Mouse (Mus musculus) heart, embryonic 14.5 days (tissue): ENCODE measurements at regions not wholly inside any gene's neighbourhood (a gene's known extent, or its start where the extent isn't known, plus 50 kb on each side); places are given as distances from the start of the nearest gene placed in this dataset.

Experiments
- ATAC-seq: fragments of 200-750 bp; cut with Nextera tagmentation; 2 replicates; pipeline ENCODE4 v1.8.0; 2017; ENCODE audit warnings: low read depth, moderate TSS enrichment; ENCODE audit not compliant: insufficient number of reproducible peaks, insufficient read depth, low FRiP score
- H3K27ac ChIP-seq, 2 experiments: fragments of 200-500 bp in 1 of 2; fragments of 300-500 bp in 1 of 2; sonication (generic) in 1 of 2; replicated peaks in 1 of 2; 2 replicates each; pipeline ENCODE4 v1.5.1; 2012 to 2014; ENCODE audit warnings: low read depth in 2 of 2, low read length in 2 of 2, control low read depth in 1 of 2, mild to moderate bottlenecking in 1 of 2, mixed read lengths in 1 of 2; ENCODE audit not compliant: control insufficient read depth in 1 of 2, insufficient read depth in 1 of 2
- H3K27me3 ChIP-seq: fragments of 300-500 bp; sonication (generic); 2 replicates; pipeline ENCODE4 v1.6.1; 2014; ENCODE audit warnings: mild to moderate bottlenecking, low read length, control low read depth; ENCODE audit not compliant: control insufficient read depth, insufficient read depth
- H3K36me3 ChIP-seq: fragments of 300-500 bp; sonication (generic); 2 replicates; pipeline ENCODE4 v1.6.1; 2014; ENCODE audit warnings: mild to moderate bottlenecking, control low read depth, low read length, mixed read lengths; ENCODE audit not compliant: control insufficient read depth, insufficient read depth
- H3K4me1 ChIP-seq, 2 experiments: fragments of 200-500 bp in 1 of 2; fragments of 300-500 bp in 1 of 2; sonication (generic) in 1 of 2; 2 replicates each; pipeline ENCODE4 v1.6.1; 2012 to 2014; ENCODE audit warnings: low read length in 2 of 2, control low read depth in 1 of 2, mixed read lengths in 1 of 2; ENCODE audit not compliant: control insufficient read depth in 2 of 2, insufficient read depth in 2 of 2
- H3K4me2 ChIP-seq: fragments of 300-500 bp; sonication (generic); 2 replicates; pipeline ENCODE4 v1.6.1; 2014; ENCODE audit warnings: mild to moderate bottlenecking, low read length
- H3K4me3 ChIP-seq, 2 experiments: fragments of 200-500 bp in 1 of 2; fragments of 300-500 bp in 1 of 2; sonication (generic) in 1 of 2; 2 replicates each; pipeline ENCODE4 v1.5.1; 2012 to 2014; ENCODE audit warnings: low read length in 2 of 2, mild to moderate bottlenecking in 2 of 2, control low read depth in 1 of 2, low read depth in 1 of 2, moderate library complexity in 1 of 2; ENCODE audit not compliant: control insufficient read depth in 1 of 2, insufficient read depth in 1 of 2
- H3K9ac ChIP-seq: fragments of 300-500 bp; sonication (generic); 2 replicates; pipeline ENCODE4 v1.6.1; 2014; ENCODE audit warnings: mild to moderate bottlenecking, low read length
- H3K9me3 ChIP-seq: fragments of 300-500 bp; sonication (generic); 2 replicates; pipeline ENCODE4 v1.6.1; 2016; ENCODE audit warnings: low read length, control low read depth; ENCODE audit not compliant: control insufficient read depth
- WGBS: fragments of 180-500 bp; shearing (Covaris S2); extraction: QIAGEN DNeasy Blood & Tissue Kit; methylation state at CpG from one replicate; pipeline ENCODE4 v1.1.7; 2014; 5-methylcytosine and 5-hydroxymethylcytosine counted together

DNA sequence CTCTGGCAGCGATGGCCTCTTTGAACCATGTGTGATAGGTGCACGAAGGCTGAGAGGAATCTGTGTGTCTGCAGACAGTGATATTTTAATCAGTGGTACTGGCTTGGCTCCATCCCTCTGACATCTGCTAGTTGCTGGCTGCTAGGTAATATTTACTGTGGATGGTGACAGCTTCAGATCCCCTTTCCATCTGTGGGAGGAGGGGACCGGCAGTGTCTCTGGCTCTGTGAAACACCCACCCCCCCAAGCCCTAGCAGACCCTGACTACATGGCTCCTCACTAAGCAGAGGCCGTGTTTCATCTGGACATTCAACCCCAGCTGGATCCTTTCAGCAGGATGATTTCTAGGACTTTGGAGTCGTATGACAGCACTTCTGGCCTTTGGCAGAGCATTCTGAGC lies 187.0 kb upstream of the Mphosph6 start:
- Histone ChIP-seq H3K9me3 (peaks cover 10% of the 10 kb centered on the region; the same call in 1 of the 2 replicates), H3K4me3 (no peak overlapping the region), H3K4me1 (peaks cover 0 to 4% of the 10 kb centered on the region in 2 experiments; a peak in 1 of 4 replicates), H3K9ac (no peak overlapping the region), H3K27ac (no peak overlapping the region), H3K4me2 (no peak overlapping the region), H3K27me3 (no peaks in the 10 kb centered on the region), H3K36me3 (no peaks in the 10 kb centered on the region)
- WGBS, result 34% methylated on average over 5 of the region's 5 CpGs
- ATAC-seq, result no peak

DNA sequence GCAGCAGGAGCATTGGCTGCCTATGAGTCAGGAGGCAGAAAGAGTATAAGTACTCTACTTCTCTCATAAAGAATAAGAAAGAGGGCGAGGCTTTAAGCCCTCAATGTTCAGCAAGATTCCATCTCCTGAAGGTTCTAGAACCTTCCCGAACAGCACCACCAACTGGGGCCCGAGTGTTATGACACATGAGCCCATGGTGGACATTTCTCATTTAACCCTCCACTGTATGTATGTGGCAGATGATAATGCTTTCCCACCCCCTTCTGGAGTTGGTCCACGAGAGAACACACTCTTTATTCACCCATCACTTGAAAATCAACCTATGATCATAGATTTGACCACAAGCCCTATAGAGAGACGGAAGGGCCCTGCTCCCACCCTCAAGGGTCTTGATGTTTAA lies 166.6 kb upstream of the Mphosph6 start:
- 76% methylated on average over 5 of the region's 5 CpGs for WGBS
- no peak overlapping the region for H3K27ac ChIP-seq
- no peak overlapping the region for H3K4me3 ChIP-seq
- H3K4me1 ChIP-seq, result no peaks in the 10 kb centered on the region
- H3K4me2 ChIP-seq, result no peak overlapping the region
- no peaks in the 10 kb centered on the region for H3K36me3 ChIP-seq
- ATAC-seq, result no peak
- no peak overlapping the region for H3K9ac ChIP-seq
- no peaks in the 10 kb centered on the region for H3K9me3 ChIP-seq
- H3K27me3 ChIP-seq, result no peaks in the 10 kb centered on the region

DNA sequence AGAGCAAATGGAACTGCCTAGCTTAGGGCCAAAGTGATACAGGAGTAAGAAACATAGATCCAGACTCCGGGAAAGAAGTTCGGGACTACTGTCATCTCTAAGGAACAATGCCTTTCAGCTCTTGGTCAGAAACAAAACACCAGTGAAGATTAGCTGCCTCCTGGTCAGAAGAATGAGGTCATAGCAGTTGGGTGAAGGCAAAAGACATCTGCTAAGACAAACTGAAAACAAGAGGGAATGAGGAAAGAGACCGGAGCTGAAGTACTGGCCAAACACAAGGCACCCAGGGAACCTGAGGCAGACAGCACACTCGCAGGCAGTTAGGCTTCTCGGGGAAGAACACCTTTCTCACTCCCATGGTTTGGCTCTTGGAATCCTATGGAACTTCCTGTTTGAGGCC lies 164.8 kb upstream of the Mphosph6 start:
- no peak for ATAC-seq
- no peak overlapping the region for H3K27ac ChIP-seq
- no peak overlapping the region for H3K4me2 ChIP-seq
- H3K4me1 ChIP-seq, result no peaks in the 10 kb centered on the region
- WGBS, result 71% methylated on average over 5 of the region's 5 CpGs
- no peak overlapping the region for H3K9ac ChIP-seq
- H3K36me3 ChIP-seq, result no peaks in the 10 kb centered on the region
- no peaks in the 10 kb centered on the region for H3K27me3 ChIP-seq
- H3K4me3 ChIP-seq, result no peak overlapping the region
- H3K9me3 ChIP-seq, result no peaks in the 10 kb centered on the region

DNA sequence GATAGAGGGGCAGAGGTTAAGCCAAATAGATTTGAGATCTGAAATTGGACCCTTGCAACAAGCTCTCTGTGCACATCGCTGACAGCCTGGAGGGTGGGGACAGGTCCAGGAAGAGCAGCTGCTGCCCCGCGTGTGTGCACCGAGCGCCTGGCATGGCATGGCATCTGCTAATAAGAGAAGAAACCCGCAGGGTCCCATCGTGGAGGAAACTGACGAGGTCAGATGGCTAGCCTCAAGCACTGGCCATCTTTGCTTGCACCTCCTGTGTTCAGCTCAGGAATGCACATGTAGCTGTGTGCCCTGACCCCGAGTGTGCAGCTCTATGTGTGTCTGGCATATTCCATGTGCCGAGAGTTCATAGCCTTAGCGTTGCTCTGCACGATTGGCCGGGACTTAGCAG lies 161.7 kb upstream of the Mphosph6 start:
- no peak overlapping the region for H3K4me2 ChIP-seq
- H3K4me1 ChIP-seq, result no peaks in the 10 kb centered on the region
- H3K9ac ChIP-seq, result no peak overlapping the region
- no peak overlapping the region for H3K4me3 ChIP-seq
- no peaks in the 10 kb centered on the region for H3K36me3 ChIP-seq
- no peaks in the 10 kb centered on the region for H3K27me3 ChIP-seq
- WGBS, result 88% methylated on average over 13 of the region's 13 CpGs
- no peak overlapping the region for H3K27ac ChIP-seq
- no peaks in the 10 kb centered on the region for H3K9me3 ChIP-seq
- no peak for ATAC-seq

DNA sequence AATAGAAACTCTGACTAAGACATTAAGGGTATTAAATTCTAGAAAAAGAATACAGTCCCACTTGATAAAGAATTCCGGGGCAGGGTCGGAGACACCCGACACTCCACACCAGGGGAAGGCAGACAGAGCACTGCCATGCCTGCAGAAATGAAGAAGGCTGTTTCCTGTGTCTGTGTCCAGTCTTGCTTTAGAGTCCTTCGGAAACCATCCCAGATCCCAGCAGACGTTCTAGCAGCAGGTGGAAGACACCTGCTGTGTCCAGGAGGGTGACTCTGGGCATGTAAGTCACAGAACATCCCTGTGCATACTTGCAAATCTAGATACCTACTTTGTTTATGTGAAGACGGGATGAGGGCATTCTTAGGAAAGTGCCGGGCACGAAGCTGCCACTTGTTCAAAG lies 160.9 kb upstream of the Mphosph6 start:
- 75% methylated on average over 8 of the region's 8 CpGs for WGBS
- H3K4me2 ChIP-seq, result no peak overlapping the region
- no peaks in the 10 kb centered on the region for H3K36me3 ChIP-seq
- H3K9ac ChIP-seq, result no peak overlapping the region
- no peaks in the 10 kb centered on the region for H3K9me3 ChIP-seq
- no peak overlapping the region for H3K4me3 ChIP-seq
- no peak for ATAC-seq
- no peak overlapping the region for H3K27ac ChIP-seq
- no peaks in the 10 kb centered on the region for H3K27me3 ChIP-seq
- H3K4me1 ChIP-seq, result no peaks in the 10 kb centered on the region

DNA sequence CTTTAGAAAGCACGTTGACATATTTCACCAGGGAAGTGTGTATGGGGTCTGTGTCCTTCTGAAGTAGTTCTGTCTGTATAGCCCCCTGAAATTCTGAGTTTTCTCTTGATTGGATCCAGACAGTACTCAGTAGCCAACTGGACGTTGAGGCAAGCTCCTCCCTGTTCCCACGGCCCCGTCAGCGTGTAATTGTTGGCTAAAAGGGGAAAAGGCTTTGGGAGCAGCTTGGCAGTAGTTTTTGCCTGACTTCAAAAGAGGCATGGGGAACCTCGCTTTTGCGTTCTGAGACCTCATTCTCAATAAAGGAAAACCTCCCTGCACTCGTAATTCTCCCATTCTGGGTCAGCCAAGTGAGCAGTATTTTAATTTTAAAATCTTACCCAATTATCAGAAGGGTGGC lies 157.8 kb upstream of the Mphosph6 start:
- Histone ChIP-seq H3K27me3 (peaks cover 3% of the 10 kb centered on the region), H3K27ac (no peak overlapping the region), H3K4me3 (no peak overlapping the region), H3K4me1 (no peaks in the 10 kb centered on the region), H3K36me3 (no peaks in the 10 kb centered on the region), H3K4me2 (no peak overlapping the region), H3K9ac (no peak overlapping the region), H3K9me3 (no peaks in the 10 kb centered on the region)
- WGBS, result 78% methylated on average over 8 of the region's 8 CpGs
- ATAC-seq, result no peak

DNA sequence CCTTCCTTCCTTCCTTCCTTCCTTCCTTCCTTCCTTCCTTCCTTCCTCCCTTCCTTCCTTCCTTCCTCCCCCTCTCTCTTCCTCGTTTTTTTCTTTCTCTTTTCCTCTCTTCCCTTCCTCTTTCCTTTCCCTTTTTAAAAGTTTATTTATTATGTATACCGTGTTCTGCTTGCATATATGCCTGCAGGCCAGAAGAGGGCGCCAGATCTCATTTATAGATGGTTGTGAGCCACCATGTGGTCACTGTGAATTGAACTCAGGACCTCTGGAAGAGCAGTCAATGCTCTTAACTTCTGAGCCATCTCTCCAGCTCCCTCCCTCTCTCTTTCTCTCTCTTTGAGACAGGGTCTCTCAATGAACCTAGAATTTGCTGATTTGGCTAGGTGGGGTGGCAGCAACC lies 157.2 kb upstream of the Mphosph6 start:
- 39% methylated on average over 3 of the region's 3 CpGs for WGBS
- Histone ChIP-seq H3K4me3 (no peak overlapping the region), H3K9me3 (no peaks in the 10 kb centered on the region), H3K36me3 (no peaks in the 10 kb centered on the region), H3K4me1 (no peaks in the 10 kb centered on the region), H3K27me3 (peaks cover 5% of the 10 kb centered on the region), H3K27ac (no peak overlapping the region), H3K4me2 (no peak overlapping the region), H3K9ac (no peak overlapping the region)
- ATAC-seq, result no peak

DNA sequence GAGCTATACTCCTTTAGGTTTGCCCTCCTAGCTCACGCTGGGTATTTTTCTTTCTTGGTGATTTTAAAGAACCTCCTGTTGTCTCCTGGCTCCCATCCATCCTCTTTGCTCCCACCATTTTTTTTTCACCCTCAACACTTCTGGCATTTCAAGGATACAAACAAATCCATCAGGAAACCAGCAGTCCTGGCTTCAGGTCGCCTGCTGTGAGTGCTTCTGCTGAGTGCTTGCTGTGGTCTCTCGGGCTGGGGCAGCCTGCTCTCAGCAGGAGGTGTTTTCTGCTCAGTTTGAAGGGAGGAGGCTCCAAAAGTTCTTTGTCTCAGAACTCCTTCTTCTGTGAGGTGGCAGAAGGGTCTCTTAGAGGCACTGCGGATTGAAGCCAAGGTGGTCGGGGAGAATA lies 149.9 kb upstream of the Mphosph6 start:
- ATAC-seq, result no peak
- no peak overlapping the region for H3K27ac ChIP-seq
- 36% methylated on average over 5 of the region's 5 CpGs for WGBS
- H3K4me1 ChIP-seq, result peaks cover 3% of the 10 kb centered on the region in 2 experiments; a peak in 3 of 4 replicates
- no peaks in the 10 kb centered on the region for H3K9me3 ChIP-seq
- H3K36me3 ChIP-seq, result no peaks in the 10 kb centered on the region
- no peak overlapping the region for H3K4me2 ChIP-seq
- H3K27me3 ChIP-seq, result peaks cover 5% of the 10 kb centered on the region
- no peak overlapping the region for H3K4me3 ChIP-seq
- no peak overlapping the region for H3K9ac ChIP-seq
